Mouse (Mus musculus) lung, embryonic 16.5 days (tissue): Measurements from ENCODE around the gene Nwd1. TPM values are rescaled to one million over a fixed set of nuclear protein-coding genes. Genes with fewer than 3 reads are reported as not detected.
"Not testable (repeated sequence)": the region's sequence is repeated elsewhere in the genome, so short reads cannot be mapped to it uniquely, and the experiment has no call there.

ENCODE experiments used
- ATAC-seq: fragments of 200-750 bp; cut with Nextera tagmentation; 2 replicates; pipeline ENCODE4 v1.8.0; 2017; ENCODE audit warnings: low read depth, mild to moderate bottlenecking, moderate library complexity
- H3K27ac ChIP-seq: fragments of 300-500 bp; sonication (generic); 2 replicates; pipeline ENCODE4 v1.5.1; 2014; ENCODE audit warnings: mild to moderate bottlenecking, control low read depth, low read length
- H3K27me3 ChIP-seq: fragments of 300-500 bp; sonication (generic); 2 replicates; pipeline ENCODE4 v1.6.1; 2014; ENCODE audit warnings: low read depth, low read length, mixed read lengths; ENCODE audit not compliant: control insufficient read depth, insufficient read depth
- H3K36me3 ChIP-seq: fragments of 300-500 bp; sonication (generic); 2 replicates; pipeline ENCODE4 v1.6.1; 2014; ENCODE audit warnings: low read length; ENCODE audit not compliant: control insufficient read depth, insufficient read depth
- H3K4me1 ChIP-seq: fragments of 300-500 bp; sonication (generic); replicated peaks from 2 replicates; pipeline ENCODE4 v1.6.1; 2014; ENCODE audit warnings: low read length, mixed read lengths; ENCODE audit not compliant: control insufficient read depth, insufficient read depth
- H3K4me2 ChIP-seq: fragments of 300-500 bp; sonication (generic); 2 replicates; pipeline ENCODE4 v1.6.1; 2014; ENCODE audit warnings: low read depth, low read length, control low read depth
- H3K4me3 ChIP-seq: fragments of 300-500 bp; sonication (generic); 2 replicates; pipeline ENCODE4 v1.5.1; 2014; ENCODE audit warnings: mild to moderate bottlenecking, low read length, control low read depth
- H3K9ac ChIP-seq: fragments of 300-500 bp; sonication (generic); 2 replicates; pipeline ENCODE4 v1.6.1; 2014; ENCODE audit warnings: low read length, control low read depth
- H3K9me3 ChIP-seq: fragments of 300-500 bp; sonication (generic); 2 replicates; pipeline ENCODE4 v1.6.1; 2016; ENCODE audit warnings: low read length; ENCODE audit not compliant: control insufficient read depth
- WGBS: fragments of 180-500 bp; shearing (Covaris S2); extraction: QIAGEN DNeasy Blood & Tissue Kit; methylation state at CpG from one replicate; pipeline ENCODE4 v1.1.7; 2014; 5-methylcytosine and 5-hydroxymethylcytosine counted together
- polyA plus RNA-seq: library from polyadenylated mRNA; unstranded; fragments of >200 nt; fragmentation: Nextera tagmentation; extraction: Ambion mirVana; gene quantifications from 2 replicates; pipeline ENCODE4 v1.2.1, GENCODE M21; 2015

Nwd1 gene
- polyA plus RNA-seq, 1 experiment from 2014 or later, result 0.23 TPM

DNA sequence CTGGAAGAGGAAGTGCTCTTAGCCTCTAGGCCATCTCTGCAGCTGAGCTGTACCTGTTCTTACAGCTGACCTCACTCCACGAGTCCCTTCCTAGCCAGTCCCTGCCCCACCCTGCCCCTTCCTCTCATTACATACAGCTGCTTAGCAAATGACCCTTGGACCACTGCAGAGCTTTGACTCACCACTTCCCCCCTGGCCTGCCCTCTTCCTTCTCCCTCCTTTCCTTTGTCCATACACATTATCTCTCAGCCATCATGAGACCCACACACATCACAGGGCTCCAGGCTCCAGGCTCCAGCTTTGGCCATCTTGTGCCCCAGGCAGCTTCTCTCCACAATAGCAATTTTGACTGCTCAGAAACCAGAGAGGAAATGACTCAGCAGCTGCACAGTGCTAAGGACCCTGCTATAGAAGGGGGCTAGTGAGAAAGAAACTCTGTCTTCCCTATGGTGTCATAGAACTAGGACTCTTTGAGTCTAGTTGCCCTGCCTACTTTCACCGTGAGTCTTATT, 36.6 kb downstream of the Nwd1 start:
- Histone ChIP-seq H3K36me3 (no peaks in the 10 kb centered on the region), H3K4me1 (no peaks in the 10 kb centered on the region), H3K9ac (no peak overlapping the region), H3K9me3 (no peaks in the 10 kb centered on the region), H3K27ac (no peak overlapping the region), H3K4me3 (no peak overlapping the region), H3K4me2 (no peak overlapping the region), H3K27me3 (no peaks in the 10 kb centered on the region)
- 32% methylated on average over 2 of the region's 2 CpGs for WGBS
- no peak for ATAC-seq

- not testable (repeated sequence) for H3K36me3 ChIP-seq, H3K4me2 ChIP-seq, H3K9ac ChIP-seq, H3K4me1 ChIP-seq, H3K27me3 ChIP-seq, H3K9me3 ChIP-seq, H3K4me3 ChIP-seq, ATAC-seq, H3K27ac ChIP-seq
- 80% methylated on average over 5 of the region's 5 CpGs for WGBS
These were observed 37.1 kb downstream of the Nwd1 start for GRCm38 (mm10) chr8:72683572-72684099.

GRCm38 (mm10) chr8:72698349-72698926, 51.9 kb downstream of the Nwd1 start:
- H3K36me3 ChIP-seq, result no peaks in the 10 kb centered on the region
- no peak for ATAC-seq

GRCm38 (mm10) chr8:72712569-72712968, 66.1 kb downstream of the Nwd1 start:
- H3K4me3 ChIP-seq, result no peak overlapping the region
- no peaks in the 10 kb centered on the region for H3K4me1 ChIP-seq
- no peak overlapping the region for H3K4me2 ChIP-seq
- 63% methylated on average over 6 of the region's 6 CpGs for WGBS
- no peaks in the 10 kb centered on the region for H3K27me3 ChIP-seq
- no peaks in the 10 kb centered on the region for H3K36me3 ChIP-seq
- H3K9me3 ChIP-seq, result no peaks in the 10 kb centered on the region
- H3K9ac ChIP-seq, result no peak overlapping the region
- H3K27ac ChIP-seq, result no peak overlapping the region
- no peak for ATAC-seq

More at GRCm38 (mm10) chr8:72698349-72698926, 51.9 kb downstream of the Nwd1 start:
- H3K27ac ChIP-seq, result no peak overlapping the region
- no peak overlapping the region for H3K4me2 ChIP-seq
- H3K9me3 ChIP-seq, result no peaks in the 10 kb centered on the region
- no peaks in the 10 kb centered on the region for H3K27me3 ChIP-seq
- no peaks in the 10 kb centered on the region for H3K4me1 ChIP-seq
- no peak overlapping the region for H3K4me3 ChIP-seq
- H3K9ac ChIP-seq, result no peak overlapping the region
- 96% methylated on average over 2 of the region's 2 CpGs for WGBS

DNA sequence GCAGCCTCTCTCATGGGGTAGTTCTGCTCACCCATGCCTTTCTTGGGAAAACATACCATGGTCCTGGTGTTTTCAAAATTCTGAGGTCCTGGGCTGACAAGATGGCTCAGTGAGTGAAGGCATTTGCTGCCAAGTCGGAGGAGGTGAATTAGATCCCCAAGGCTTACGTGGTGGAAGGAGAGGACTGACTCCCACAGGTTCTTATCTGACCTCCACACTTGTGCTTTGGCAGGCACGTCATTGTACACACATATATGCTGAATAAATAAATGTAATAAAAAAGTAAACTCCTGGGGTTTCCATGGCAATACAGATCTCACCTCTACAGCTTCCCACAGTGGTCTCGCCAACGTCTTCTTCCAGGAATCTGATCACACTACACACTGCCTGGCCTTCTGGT, 70.1 kb downstream of the Nwd1 start:
- Histone ChIP-seq H3K9me3 (no peaks in the 10 kb centered on the region), H3K4me3 (no peak overlapping the region), H3K27me3 (no peaks in the 10 kb centered on the region), H3K9ac (no peak overlapping the region), H3K27ac (no peak overlapping the region), H3K36me3 (no peaks in the 10 kb centered on the region), H3K4me1 (no peaks in the 10 kb centered on the region), H3K4me2 (no peak overlapping the region)
- ATAC-seq, result no peak
- 49% methylated on average over 5 of the region's 5 CpGs for WGBS

GRCm38 (mm10) chr8:72720541-72720940, 74.0 kb downstream of the Nwd1 start:
- 24% methylated on average over 1 of the region's 1 CpGs for WGBS

GRCm38 (mm10) chr8:72722769-72723650, 76.5 kb downstream of the Nwd1 start, which contains the start of gene Sin3b:
Sin3b (plus strand) TSS chr8:72723285.
- no peaks in the 10 kb centered on the region for H3K27me3 ChIP-seq
- H3K4me1 ChIP-seq, result peaks cover 5% of the 10 kb centered on the region
- 13% methylated on average over 55 of the region's 56 CpGs for WGBS
- no peaks in the 10 kb centered on the region for H3K9me3 ChIP-seq
- H3K27ac ChIP-seq, result peak within 1 kb of the TSS; percentile 37; the same call in 1 of the 2 replicates
- peak within 1 kb of the TSS; percentile 97 for H3K9ac ChIP-seq
- peak within 1 kb of the TSS; percentile 97 for H3K4me2 ChIP-seq
- peak within 1 kb of the TSS; percentile 92 for H3K4me3 ChIP-seq
- peaks cover 29% of the 10 kb centered on the region for H3K36me3 ChIP-seq
- peak; percentile 100 for ATAC-seq

More at GRCm38 (mm10) chr8:72720541-72720940, 74.0 kb downstream of the Nwd1 start:
- H3K4me1 ChIP-seq, result peaks cover 5% of the 10 kb centered on the region
- H3K4me3 ChIP-seq, result no peak overlapping the region
- no peak overlapping the region for H3K27ac ChIP-seq
- H3K27me3 ChIP-seq, result no peaks in the 10 kb centered on the region
- no peak overlapping the region for H3K9ac ChIP-seq
- no peak overlapping the region for H3K4me2 ChIP-seq
- no peaks in the 10 kb centered on the region for H3K9me3 ChIP-seq
- ATAC-seq, result no peak
- H3K36me3 ChIP-seq, result peaks cover 6% of the 10 kb centered on the region

DNA sequence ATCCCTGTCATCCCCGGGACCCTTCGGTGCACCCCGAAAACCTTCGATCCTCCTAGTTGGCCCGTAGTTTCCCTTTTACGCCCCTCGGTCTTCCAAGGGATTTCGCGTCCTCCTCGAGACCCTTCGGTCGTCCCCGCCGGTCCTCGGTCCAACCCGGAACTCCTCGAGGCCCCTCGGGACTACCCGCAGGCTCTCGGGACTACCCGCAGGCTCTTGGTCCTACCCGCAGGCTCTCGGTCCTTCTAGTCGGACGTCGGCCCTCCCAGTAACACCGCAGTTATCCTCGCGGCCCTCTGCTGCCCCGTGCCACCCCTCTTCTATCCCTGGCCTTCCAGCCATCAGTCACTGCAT, 77.1 kb downstream of the Nwd1 start:
- Histone ChIP-seq H3K4me2 (peak overlapping the region; percentile 97), H3K4me1 (peaks cover 5% of the 10 kb centered on the region), H3K9me3 (no peaks in the 10 kb centered on the region), H3K4me3 (peak overlapping the region; percentile 92), H3K36me3 (peaks cover 34% of the 10 kb centered on the region), H3K27ac (no peak overlapping the region; the same call in 1 of the 2 replicates), H3K9ac (peak overlapping the region; percentile 97), H3K27me3 (no peaks in the 10 kb centered on the region)
- ATAC-seq, result peak; percentile 35
- WGBS, result 0% methylated on average over 30 of the region's 30 CpGs

GRCm38 (mm10) chr8:72728636-72729035, 82.1 kb downstream of the Nwd1 start:
- H3K9ac ChIP-seq, result no peak overlapping the region
- no peaks in the 10 kb centered on the region for H3K27me3 ChIP-seq
- WGBS, result 95% methylated on average over 1 of the region's 1 CpGs

More at GRCm38 (mm10) chr8:72728636-72729035, 82.1 kb downstream of the Nwd1 start:
- Histone ChIP-seq H3K9me3 (no peaks in the 10 kb centered on the region), H3K27ac (no peak overlapping the region), H3K36me3 (peaks cover 79% of the 10 kb centered on the region), H3K4me1 (peaks cover 5% of the 10 kb centered on the region), H3K4me2 (no peak overlapping the region), H3K4me3 (no peak overlapping the region)
- ATAC-seq, result no peak
